Mouse (Mus musculus) neural tube, embryonic 13.5 days (tissue): Measurements from ENCODE around the gene Ankrd34a. TPM values are rescaled to one million over a fixed set of nuclear protein-coding genes. Genes with fewer than 3 reads are reported as not detected.

ENCODE experiments used
- ATAC-seq: fragments of 200-750 bp; cut with Nextera tagmentation; 2 replicates; pipeline ENCODE4 v1.8.0; 2017; ENCODE audit warnings: low read depth, mild to moderate bottlenecking, moderate TSS enrichment, moderate library complexity
- H3K27ac ChIP-seq: fragments of 300-500 bp; sonication (generic); replicated peaks from 2 replicates; pipeline ENCODE4 v1.5.1; 2015; ENCODE audit warnings: moderate library complexity, mild to moderate bottlenecking, inconsistent platforms
- H3K27me3 ChIP-seq: fragments of 300-500 bp; sonication (generic); 2 replicates; pipeline ENCODE4 v1.6.1; 2015; ENCODE audit warnings: mild to moderate bottlenecking, inconsistent platforms
- H3K36me3 ChIP-seq: fragments of 300-500 bp; sonication (generic); 2 replicates; pipeline ENCODE4 v1.6.1; 2015; ENCODE audit warnings: mild to moderate bottlenecking, inconsistent platforms
- H3K4me1 ChIP-seq: fragments of 300-500 bp; sonication (generic); replicated peaks from 2 replicates; pipeline ENCODE4 v1.6.1; 2015; ENCODE audit warnings: inconsistent platforms
- H3K4me2 ChIP-seq: fragments of 300-500 bp; sonication (generic); 2 replicates; pipeline ENCODE4 v1.6.1; 2015; ENCODE audit warnings: inconsistent platforms, mild to moderate bottlenecking, moderate library complexity
- H3K4me3 ChIP-seq: fragments of 300-500 bp; sonication (generic); 2 replicates; pipeline ENCODE4 v1.5.1; 2015; ENCODE audit warnings: mild to moderate bottlenecking, inconsistent platforms
- H3K9ac ChIP-seq: fragments of 300-500 bp; sonication (generic); 2 replicates; pipeline ENCODE4 v1.6.1; 2015; ENCODE audit warnings: moderate library complexity, mild to moderate bottlenecking, inconsistent platforms
- H3K9me3 ChIP-seq: fragments of 300-500 bp; sonication (generic); 2 replicates; pipeline ENCODE4 v1.6.1; 2016; ENCODE audit warnings: inconsistent platforms
- WGBS: fragments of 180-500 bp; shearing (Covaris S2); methylation state at CpG from one replicate; pipeline ENCODE4 v1.1.7; 2015; 5-methylcytosine and 5-hydroxymethylcytosine counted together
- polyA plus RNA-seq: library from polyadenylated mRNA; unstranded; fragments of >200 nt; fragmentation: Nextera tagmentation; extraction: Ambion mirVana; gene quantifications from 2 replicates; pipeline ENCODE4 v1.2.1, GENCODE M21; 2015

Gene Ankrd34a
- polyA plus RNA-seq, 1 experiment from 2014 or later = 11.0 TPM

DNA sequence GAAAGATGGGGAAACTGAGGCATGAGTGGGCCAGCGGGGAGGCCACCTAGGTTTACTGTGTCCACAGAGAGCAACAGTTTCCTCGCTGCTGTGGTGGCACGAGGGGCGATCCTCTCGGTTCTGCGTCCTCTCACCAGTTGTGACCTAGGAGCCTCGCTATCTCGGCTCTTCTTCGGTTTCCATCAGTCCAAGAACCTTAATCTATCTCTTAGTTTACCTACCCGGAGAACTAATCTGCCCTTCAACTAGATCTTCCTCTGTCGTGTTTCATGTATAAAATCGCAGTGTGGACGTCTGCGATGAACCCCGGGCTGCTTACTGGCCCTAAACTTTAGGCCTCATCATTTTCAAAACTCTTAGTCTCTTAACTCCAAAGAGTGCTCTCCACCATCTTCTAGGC, 39.5 kb downstream of the Ankrd34a start:
- H3K36me3 ChIP-seq = peaks cover 61% of the 10 kb centered on the region
- no peaks in the 10 kb centered on the region for H3K27me3 ChIP-seq
- peak overlapping the region; percentile 95 for H3K9ac ChIP-seq
- peak overlapping the region; percentile 86 for H3K27ac ChIP-seq
- WGBS = 12% methylated on average over 15 of the region's 15 CpGs
- H3K9me3 ChIP-seq = no peaks in the 10 kb centered on the region
- H3K4me3 ChIP-seq = peak overlapping the region; percentile 77
- H3K4me2 ChIP-seq = peak overlapping the region; percentile 91
- peaks cover 34% of the 10 kb centered on the region for H3K4me1 ChIP-seq
- ATAC-seq = no peak

DNA sequence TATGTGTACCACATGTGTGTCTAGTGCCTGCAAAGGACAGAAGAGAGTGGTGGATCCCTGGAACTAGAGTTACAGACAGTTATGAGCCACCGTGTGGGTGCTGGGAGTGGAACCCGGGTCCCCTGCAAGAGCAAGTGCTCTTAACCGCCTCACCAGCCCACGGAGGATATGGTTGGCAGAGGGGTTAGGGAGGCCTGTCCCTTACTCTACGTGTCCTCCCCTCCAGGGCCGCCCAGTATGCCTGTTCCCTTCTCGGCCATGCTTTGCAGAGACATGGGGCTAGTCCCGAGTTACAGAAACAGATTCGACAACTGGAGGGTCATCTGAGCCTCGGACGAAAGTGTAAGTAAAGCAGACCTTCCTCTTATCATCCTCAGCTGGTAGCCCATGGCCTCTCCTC, 40.0 kb downstream of the Ankrd34a start:
- Histone ChIP-seq H3K9me3 (no peaks in the 10 kb centered on the region), H3K27me3 (no peaks in the 10 kb centered on the region), H3K9ac (peak overlapping the region; percentile 95), H3K4me1 (peaks cover 28% of the 10 kb centered on the region), H3K4me2 (peak overlapping the region; percentile 91), H3K36me3 (peaks cover 61% of the 10 kb centered on the region), H3K4me3 (peak overlapping the region; percentile 77), H3K27ac (no peak overlapping the region)
- no peak for ATAC-seq
- 74% methylated on average over 11 of the region's 11 CpGs for WGBS

DNA sequence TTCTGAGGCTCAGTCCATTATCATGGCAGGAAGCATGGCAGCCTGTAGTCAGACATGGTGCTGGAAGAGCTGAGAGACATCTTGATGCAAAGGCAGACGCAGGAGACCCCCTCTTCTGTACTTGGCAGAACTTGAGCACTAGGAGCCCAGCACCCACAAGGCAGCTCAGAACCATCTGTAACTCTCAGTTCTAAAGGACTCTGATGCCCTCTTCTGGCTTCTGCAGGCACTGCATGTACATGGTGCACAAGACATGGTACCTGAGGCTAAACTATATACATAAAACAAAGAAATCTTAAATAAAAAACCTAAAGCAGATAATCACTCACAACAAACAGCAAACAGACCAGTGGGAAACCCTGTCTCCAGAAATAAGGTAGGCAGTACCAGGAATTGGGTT, 42.8 kb downstream of the Ankrd34a start:
- ATAC-seq = no peak
- H3K36me3 ChIP-seq = peaks cover 58% of the 10 kb centered on the region

GRCm38 (mm10) chr3:96645018-96645649, 48.7 kb downstream of the Ankrd34a start, which contains the start of gene Itga10:
Itga10 (plus strand) TSS chr3:96645584.
- Histone ChIP-seq H3K27ac (no peak within 1 kb of the TSS), H3K4me1 (no peaks in the 10 kb centered on the region), H3K4me3 (no peak within 1 kb of the TSS), H3K4me2 (no peak within 1 kb of the TSS), H3K36me3 (peaks cover 34% of the 10 kb centered on the region), H3K27me3 (no peaks in the 10 kb centered on the region), H3K9ac (no peak within 1 kb of the TSS), H3K9me3 (no peaks in the 10 kb centered on the region)
- WGBS = 72% methylated on average over 7 of the region's 7 CpGs
- no peak for ATAC-seq

More for the DNA sequence above, 42.8 kb downstream of the Ankrd34a start:
- Histone ChIP-seq H3K27ac (no peak overlapping the region), H3K4me2 (no peak overlapping the region), H3K4me3 (no peak overlapping the region), H3K9ac (no peak overlapping the region), H3K9me3 (no peaks in the 10 kb centered on the region), H3K4me1 (peaks cover 26% of the 10 kb centered on the region), H3K27me3 (no peaks in the 10 kb centered on the region)
- 77% methylated on average over 1 of the region's 1 CpGs for WGBS

DNA sequence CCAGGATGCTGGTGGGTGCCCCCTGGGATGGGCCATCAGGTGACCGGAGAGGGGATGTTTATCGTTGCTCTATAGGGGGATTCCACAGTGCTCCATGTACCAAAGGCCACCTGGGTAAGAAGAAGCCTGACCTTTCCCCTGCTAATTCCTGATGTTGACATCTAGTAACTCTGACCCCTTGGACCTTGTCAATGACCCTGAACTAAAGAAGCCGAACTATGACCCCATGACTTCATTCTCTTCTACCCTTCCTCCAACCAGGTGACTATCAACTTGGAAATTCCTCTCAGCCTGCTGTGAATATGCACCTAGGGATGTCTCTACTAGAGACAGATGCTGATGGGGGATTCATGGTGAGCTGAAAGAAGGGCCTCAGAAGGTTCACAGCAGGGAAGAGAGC, 50.9 kb downstream of the Ankrd34a start:
- no peaks in the 10 kb centered on the region for H3K9me3 ChIP-seq
- H3K27ac ChIP-seq = no peak overlapping the region
- ATAC-seq = no peak
- H3K4me3 ChIP-seq = no peak overlapping the region
- 90% methylated on average over 3 of the region's 3 CpGs for WGBS
- H3K36me3 ChIP-seq = peaks cover 32% of the 10 kb centered on the region
- no peaks in the 10 kb centered on the region for H3K4me1 ChIP-seq
- no peak overlapping the region for H3K4me2 ChIP-seq
- H3K9ac ChIP-seq = no peak overlapping the region
- H3K27me3 ChIP-seq = no peaks in the 10 kb centered on the region

Other genes starting within 250 kb of the Ankrd34a start
- gene BC107364, start 144.3 kb upstream of the Ankrd34a start, polyA plus RNA-seq = not detected in 2 replicates
- gene Hfe2, start 71.5 kb upstream of the Ankrd34a start, polyA plus RNA-seq = 1.0 and 1.4 TPM in 2 replicates
- 74.7 and 78.0 TPM in 2 replicates for gene Txnip, start 38.7 kb upstream of the Ankrd34a start, polyA plus RNA-seq
- 1.2 and 1.8 TPM in 2 replicates for gene Gm16253, start 19.7 kb upstream of the Ankrd34a start, polyA plus RNA-seq
- 41.0 and 42.8 TPM in 2 replicates for gene Polr3gl, start 2.5 kb upstream of the Ankrd34a start, polyA plus RNA-seq
- 6.0 and 7.6 TPM in 2 replicates for gene Lix1l, start 4.5 kb downstream of the Ankrd34a start, polyA plus RNA-seq
- 113 and 118 TPM in 2 replicates for gene Rbm8a, start 33.3 kb downstream of the Ankrd34a start, polyA plus RNA-seq
- 49.4 and 51.3 TPM in 2 replicates for gene Pex11b, start 38.7 kb downstream of the Ankrd34a start, polyA plus RNA-seq
- 0.10 and 0.25 TPM in 2 replicates for gene Gm42957, start 38.8 kb downstream of the Ankrd34a start, polyA plus RNA-seq
- gene Itga10, start 48.9 kb downstream of the Ankrd34a start, polyA plus RNA-seq = 0.92 and 1.1 TPM in 2 replicates
- 0.46 and 0.72 TPM in 2 replicates for gene Ankrd35, start 73.5 kb downstream of the Ankrd34a start, polyA plus RNA-seq
- gene Pias3, start 99.7 kb downstream of the Ankrd34a start, polyA plus RNA-seq = 31.2 and 34.6 TPM in 2 replicates
- 16.2 and 17.2 TPM in 2 replicates for gene Nudt17, start 111.9 kb downstream of the Ankrd34a start, polyA plus RNA-seq
- gene Polr3c, start 131.0 kb downstream of the Ankrd34a start, polyA plus RNA-seq = 31.7 and 38.0 TPM in 2 replicates
- 76.6 and 79.9 TPM in 2 replicates for gene Rnf115, start 131.0 kb downstream of the Ankrd34a start, polyA plus RNA-seq
- 0.08 TPM in 1 of 2 replicates, not detected in the other for gene Pdzk1, start 232.6 kb downstream of the Ankrd34a start, polyA plus RNA-seq
- gene Cd160, start 232.7 kb downstream of the Ankrd34a start, polyA plus RNA-seq = 0.14 and 0.23 TPM in 2 replicates